Mouse (Mus musculus) left cerebral cortex, postnatal 4 days (tissue): ENCODE data around the gene Vmn1r68. TPM values are rescaled to one million over a fixed set of nuclear protein-coding genes. Genes with fewer than 3 reads are reported as not detected.
A peak's percentile ranks its signal among the peaks of the same experiment; 100 is the strongest.

Experiments
- DNase-seq: peaks from one replicate; pipeline ENCODE4 v3.0.0-alpha.2; 2022
- intact Hi-C: fragments of 180-260 bp; cut with DNase I; formaldehyde crosslinking; loops from one replicate; pipeline ENCODE4 v1.15.1; 2025
- total RNA-seq, 2 experiments: library from RNA; stranded (reverse); gene quantifications; 2 replicates each; pipeline ENCODE4 v1.2.3; 2021

Gene Vmn1r68
- total RNA-seq: not detected

- intact Hi-C loops: no loop called here
- DNase-seq: no peak
Measured at GRCm38 (mm10) chr7:10558385-10558784, at the start of gene Vmn1r68. Gene Vmn1r68 (minus strand): TSS chr7:10558485.

GRCm38 (mm10) chr7:10495578-10495977 lies 62.7 kb downstream of the Vmn1r68 start:
- intact Hi-C loops: no loop called here
- no peak for DNase-seq

- intact Hi-C loops: no loop called here
- DNase-seq: peak; percentile 76
Measured at GRCm38 (mm10) chr7:10494786-10495521, 63.3 kb downstream of the Vmn1r68 start, which contains the start of gene Zik1. Gene Zik1 (minus strand): TSS chr7:10495394.

GRCm38 (mm10) chr7:10480588-10481233 lies 77.6 kb downstream of the Vmn1r68 start:
- DNase-seq: peak; percentile 49
- intact Hi-C loops: no loop called here

GRCm38 (mm10) chr7:10479813-10480212 lies 78.5 kb downstream of the Vmn1r68 start:
- intact Hi-C loops: no loop called here
- DNase-seq: no peak

GRCm38 (mm10) chr7:10458166-10458565 lies 100.1 kb downstream of the Vmn1r68 start:
- no peak for DNase-seq
- intact Hi-C loops: no loop called here

Other genes with a start within 250 kb of the Vmn1r68 start
- gene Vmn1r67, start 115.2 kb downstream of the Vmn1r68 start, total RNA-seq: not detected
- gene Zik1, start 63.1 kb downstream of the Vmn1r68 start, total RNA-seq: 10 to 100 TPM; 23.8 to 26.0 TPM
- gene Vmn1r69, start 55.2 kb upstream of the Vmn1r68 start, total RNA-seq: not detected
- not detected for gene Vmn1r70, start 73.0 kb upstream of the Vmn1r68 start, total RNA-seq
- gene Nlrp4b, start 129.3 kb upstream of the Vmn1r68 start, total RNA-seq: not detected
- not detected for gene Vmn1r71, start 195.9 kb upstream of the Vmn1r68 start, total RNA-seq